Mouse (Mus musculus): ENCODE measurements around the gene Shisal2b.
A peak's percentile ranks its signal among the peaks of the same experiment; 100 is the strongest.
"Not testable (repeated sequence)": the region's sequence is repeated elsewhere in the genome, so short reads cannot be mapped to it uniquely, and the experiment has no call there.

Shisal2b gene

GRCm38 (mm10) chr13:104863127-104863979 lies at the start of gene Shisal2b:
Gene Shisal2b (minus strand): TSS chr13:104863893.
- DNase-seq: no peak

GRCm38 (mm10) chr13:104911626-104912025 lies 47.9 kb upstream of the Shisal2b start:
- DNase-seq: not testable (repeated sequence)

GRCm38 (mm10) chr13:104911006-104911405 lies 47.3 kb upstream of the Shisal2b start:
- not testable (repeated sequence) for DNase-seq

GRCm38 (mm10) chr13:104908691-104909090 lies 45.0 kb upstream of the Shisal2b start:
- DNase-seq: no peak

GRCm38 (mm10) chr13:104894771-104895170 lies 31.1 kb upstream of the Shisal2b start:
- DNase-seq: no peak

GRCm38 (mm10) chr13:104892337-104892736 lies 28.6 kb upstream of the Shisal2b start:
- no peak for DNase-seq

GRCm38 (mm10) chr13:104886308-104887032 lies 22.8 kb upstream of the Shisal2b start:
- no peak for DNase-seq

- no peak for DNase-seq
Measured at GRCm38 (mm10) chr13:104883566-104884249, 20.0 kb upstream of the Shisal2b start.

- DNase-seq: no peak
Measured at GRCm38 (mm10) chr13:104878508-104878907, 14.8 kb upstream of the Shisal2b start.

- no peak for DNase-seq
Measured at GRCm38 (mm10) chr13:104869907-104870306, 6.2 kb upstream of the Shisal2b start.

- DNase-seq: no peak
Measured at GRCm38 (mm10) chr13:104866726-104867125, 3.0 kb upstream of the Shisal2b start.

- DNase-seq: no peak
Measured at GRCm38 (mm10) chr13:104853645-104854044, 10.0 kb downstream of the Shisal2b start.

- DNase-seq: no peak
Measured at GRCm38 (mm10) chr13:104843295-104844089, 20.2 kb downstream of the Shisal2b start.

- DNase-seq: no peak
Measured at GRCm38 (mm10) chr13:104841937-104842336, 21.8 kb downstream of the Shisal2b start.

- no peak for DNase-seq
Measured at GRCm38 (mm10) chr13:104837628-104838027, 26.1 kb downstream of the Shisal2b start.

GRCm38 (mm10) chr13:104832811-104833210 lies 30.9 kb downstream of the Shisal2b start:
- no peak for DNase-seq

- no peak for DNase-seq
Measured at GRCm38 (mm10) chr13:104825470-104825869, 38.2 kb downstream of the Shisal2b start.

- DNase-seq: peak; percentile 8
Measured at GRCm38 (mm10) chr13:104822411-104822838, 41.3 kb downstream of the Shisal2b start.

- DNase-seq: no peak
Measured at GRCm38 (mm10) chr13:104821908-104822307, 41.8 kb downstream of the Shisal2b start.

- no peak for DNase-seq
Measured at GRCm38 (mm10) chr13:104821192-104821591, 42.5 kb downstream of the Shisal2b start.

- no peak for DNase-seq
Measured at GRCm38 (mm10) chr13:104817696-104818095, 46.0 kb downstream of the Shisal2b start.
